Mouse (Mus musculus) erythroblast, adult 5-6 weeks (primary cell): ENCODE measurements at regions not wholly inside any gene's neighbourhood (a gene's known extent, or its start where the extent isn't known, plus 50 kb on each side); places are given as distances from the start of the nearest gene placed in this dataset.
"Not testable (repeated sequence)": the region's sequence is repeated elsewhere in the genome, so short reads cannot be mapped to it uniquely, and the experiment has no call there.

ENCODE experiments used
- ATAC-seq: replicated peaks from 2 replicates; pipeline ENCODE4 v1.8.0; 2016; ENCODE audit warnings: moderate number of reproducible peaks, mild to moderate bottlenecking, moderate TSS enrichment, inconsistent platforms; ENCODE audit not compliant: poor library complexity, low FRiP score, severe bottlenecking

GRCm38 (mm10) chr12:71521936-71522335 lies 212.3 kb downstream of the Dact1 start:
- ATAC-seq = no peak

GRCm38 (mm10) chr12:71522451-71522850 lies 212.8 kb downstream of the Dact1 start:
- ATAC-seq = no peak

GRCm38 (mm10) chr12:71524156-71524555 lies 214.5 kb downstream of the Dact1 start:
- no peak for ATAC-seq

GRCm38 (mm10) chr12:71525255-71525927 lies 215.7 kb downstream of the Dact1 start:
- no peak for ATAC-seq

GRCm38 (mm10) chr12:71526623-71527022 lies 216.9 kb downstream of the Dact1 start:
- no peak for ATAC-seq

GRCm38 (mm10) chr12:71532161-71532560 lies 222.5 kb downstream of the Dact1 start:
- ATAC-seq = no peak

- ATAC-seq = no peak
Measured at GRCm38 (mm10) chr12:71532708-71533450, 223.2 kb downstream of the Dact1 start.

GRCm38 (mm10) chr12:71533701-71534100 lies 224.0 kb downstream of the Dact1 start:
- ATAC-seq = no peak

GRCm38 (mm10) chr12:71534199-71534598 lies 224.5 kb downstream of the Dact1 start:
- ATAC-seq = no peak

GRCm38 (mm10) chr12:71535251-71535650 lies 225.6 kb downstream of the Dact1 start:
- no peak for ATAC-seq

GRCm38 (mm10) chr12:71535831-71536230 lies 226.1 kb downstream of the Dact1 start:
- ATAC-seq = not testable (repeated sequence)

GRCm38 (mm10) chr12:71538691-71539090 lies 229.0 kb downstream of the Dact1 start:
- no peak for ATAC-seq

- ATAC-seq = no peak
Measured at GRCm38 (mm10) chr12:71540279-71540678, 230.6 kb downstream of the Dact1 start.

GRCm38 (mm10) chr12:71541961-71542360 lies 232.3 kb downstream of the Dact1 start:
- ATAC-seq = no peak

- no peak for ATAC-seq
Measured at GRCm38 (mm10) chr12:71543571-71544119, 234.0 kb downstream of the Dact1 start.

- no peak for ATAC-seq
Measured at GRCm38 (mm10) chr12:71544401-71545159, 234.9 kb downstream of the Dact1 start.

- no peak for ATAC-seq
Measured at GRCm38 (mm10) chr12:71546523-71547265, 237.0 kb downstream of the Dact1 start.

GRCm38 (mm10) chr12:71549336-71549735 lies 239.7 kb downstream of the Dact1 start:
- no peak for ATAC-seq

GRCm38 (mm10) chr12:71554212-71554611 lies 244.5 kb downstream of the Dact1 start:
- no peak for ATAC-seq

GRCm38 (mm10) chr12:71561259-71561658 lies 251.6 kb downstream of the Dact1 start:
- no peak for ATAC-seq
